Mouse (Mus musculus) olfactory bulb, adult 2 months (tissue): ENCODE measurements around the gene Lrch3. TPM values are rescaled to one million over a fixed set of nuclear protein-coding genes. Genes with fewer than 3 reads are reported as not detected.
"Not testable (repeated sequence)": the region's sequence is repeated elsewhere in the genome, so short reads cannot be mapped to it uniquely, and the experiment has no call there.

ENCODE experiments used
- H3K27ac ChIP-seq: fragments of 200-500 bp; 2 replicates; pipeline ENCODE4 v1.5.1; 2012; ENCODE audit warnings: low read depth, low read length; ENCODE audit not compliant: insufficient read depth
- H3K4me1 ChIP-seq: fragments of 200-500 bp; 2 replicates; pipeline ENCODE4 v1.6.1; 2012; ENCODE audit warnings: low read length; ENCODE audit not compliant: control insufficient read depth, insufficient read depth
- H3K4me3 ChIP-seq: fragments of 200-500 bp; 2 replicates; pipeline ENCODE4 v1.5.1; 2012; ENCODE audit warnings: mild to moderate bottlenecking, low read depth, low read length, moderate library complexity; ENCODE audit not compliant: insufficient read depth
- CTCF ChIP-seq: fragments of 200-500 bp; IDR thresholded peaks from 2 replicates; pipeline ENCODE4 v1.5.1; 2012; ENCODE audit warnings: low read depth, mild to moderate bottlenecking, low read length, moderate library complexity; ENCODE audit not compliant: insufficient read depth
- POLR2A ChIP-seq: fragments of 200-500 bp; IDR thresholded peaks from 2 replicates; pipeline ENCODE4 v1.6.1; 2012; ENCODE audit warnings: mild to moderate bottlenecking, low read depth, low read length, moderate library complexity; ENCODE audit not compliant: insufficient read depth
- WGBS: fragments of 180-500 bp; shearing (Covaris S2); methylation state at CpG from one replicate; pipeline ENCODE4 v1.1.7; 2018; 5-methylcytosine and 5-hydroxymethylcytosine counted together
- polyA plus RNA-seq: library from polyadenylated mRNA; stranded (reverse); fragments of >200 nt; gene quantifications from 2 replicates; pipeline ENCODE4 v1.2.4, GENCODE M21; 2012; ENCODE audit warnings: low replicate concordance; ENCODE audit not compliant: missing spikeins, insufficient read depth, insufficient read length

Gene Lrch3
- polyA plus RNA-seq = not detected in 2 replicates

DNA sequence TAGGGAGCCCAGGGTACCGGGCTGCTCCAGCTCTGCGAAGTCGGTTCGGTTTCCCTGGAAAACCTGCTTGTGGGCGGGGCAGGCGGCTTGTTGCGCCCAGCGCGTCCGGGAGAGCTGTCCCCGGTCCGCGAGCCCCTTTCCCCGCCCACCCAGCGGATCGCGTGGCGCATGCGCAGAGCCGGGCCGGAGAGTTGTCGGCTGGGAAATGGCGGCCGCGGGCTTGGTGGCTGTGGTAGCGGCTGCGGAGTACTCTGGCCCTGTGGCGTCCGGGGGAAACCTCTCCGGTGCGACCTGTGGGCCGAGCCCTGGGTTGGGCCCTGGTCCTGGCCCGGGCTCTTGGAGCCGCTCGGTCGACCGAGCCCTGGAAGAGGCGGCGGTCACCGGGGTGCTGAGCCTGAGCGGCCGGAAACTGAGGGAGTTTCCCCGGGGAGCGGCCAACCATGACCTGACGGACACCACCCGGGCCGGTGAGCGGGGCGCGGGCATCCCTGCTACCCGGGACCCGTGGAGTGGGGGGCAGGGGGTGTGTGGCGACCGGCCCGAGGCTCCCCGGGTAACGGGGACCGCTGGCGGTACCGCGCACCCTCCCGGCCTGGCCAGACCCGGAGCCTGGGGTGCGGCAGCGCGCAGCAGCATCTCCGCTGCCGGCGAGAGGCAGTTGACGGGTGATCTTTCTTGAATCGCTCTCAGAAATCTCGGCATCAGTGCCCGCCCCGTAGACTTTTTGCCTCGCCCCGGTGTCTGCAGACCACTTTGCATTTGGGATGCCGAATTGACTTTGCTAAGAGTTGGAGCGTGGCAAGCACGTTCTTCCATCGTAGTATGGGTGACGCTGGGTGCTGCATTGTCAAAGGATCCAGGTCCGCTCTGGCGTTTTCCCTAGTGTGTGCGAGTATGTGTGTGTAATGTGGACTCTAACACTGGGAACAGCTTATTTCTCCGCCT lies at the start of gene Lrch3:
Lrch3 (plus strand) TSS at position 164 of the 945 bp plus-strand sequence.
- WGBS = under 1% methylated on average over 84 of the region's 85 CpGs
- TF ChIP-seq CTCF = no peak
- TF ChIP-seq POLR2A = peak; percentile 93
- peak within 1 kb of the TSS; percentile 89 for H3K4me3 ChIP-seq
- H3K27ac ChIP-seq = peak within 1 kb of the TSS; percentile 48
- H3K4me1 ChIP-seq = peaks cover 2% of the 10 kb centered on the region; the same call in 1 of the 2 replicates

DNA sequence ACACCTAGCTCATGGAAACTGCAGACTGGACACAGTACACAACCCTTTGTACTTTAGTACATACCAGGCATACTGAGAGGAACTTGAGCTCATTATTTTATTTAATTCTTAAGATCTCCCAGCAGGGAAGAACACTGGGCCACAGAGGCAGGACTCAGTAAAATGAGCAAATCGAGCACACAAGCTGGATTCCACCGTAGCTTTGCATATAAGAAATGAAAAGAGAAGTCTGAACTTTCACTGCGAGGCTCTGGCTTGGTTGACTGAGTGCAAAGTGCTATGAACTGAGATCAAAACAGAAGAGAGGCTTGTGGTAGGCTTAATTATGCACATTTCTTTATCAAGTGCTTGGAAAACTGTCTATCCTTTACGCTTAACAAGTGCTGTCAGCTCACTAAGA lies 48.5 kb upstream of the Lrch3 start:
- H3K4me1 ChIP-seq = peaks cover 10% of the 10 kb centered on the region; the same call in 1 of the 2 replicates
- TF ChIP-seq CTCF (no peak), POLR2A (no peak)
- 45% methylated on average over 4 of the region's 4 CpGs for WGBS
- H3K4me3 ChIP-seq = no peak overlapping the region
- H3K27ac ChIP-seq = no peak overlapping the region

- peak overlapping the region; percentile 19; the same call in 1 of the 2 replicates for H3K4me3 ChIP-seq
- no peak for TF ChIP-seq CTCF
- no peak for TF ChIP-seq POLR2A
- 68% methylated on average over 5 of the region's 5 CpGs for WGBS
- peaks cover 10% of the 10 kb centered on the region; the same call in 1 of the 2 replicates for H3K4me1 ChIP-seq
- H3K27ac ChIP-seq = no peak overlapping the region
Measured at GRCm38 (mm10) chr16:32866713-32867112, 47.2 kb upstream of the Lrch3 start.

DNA sequence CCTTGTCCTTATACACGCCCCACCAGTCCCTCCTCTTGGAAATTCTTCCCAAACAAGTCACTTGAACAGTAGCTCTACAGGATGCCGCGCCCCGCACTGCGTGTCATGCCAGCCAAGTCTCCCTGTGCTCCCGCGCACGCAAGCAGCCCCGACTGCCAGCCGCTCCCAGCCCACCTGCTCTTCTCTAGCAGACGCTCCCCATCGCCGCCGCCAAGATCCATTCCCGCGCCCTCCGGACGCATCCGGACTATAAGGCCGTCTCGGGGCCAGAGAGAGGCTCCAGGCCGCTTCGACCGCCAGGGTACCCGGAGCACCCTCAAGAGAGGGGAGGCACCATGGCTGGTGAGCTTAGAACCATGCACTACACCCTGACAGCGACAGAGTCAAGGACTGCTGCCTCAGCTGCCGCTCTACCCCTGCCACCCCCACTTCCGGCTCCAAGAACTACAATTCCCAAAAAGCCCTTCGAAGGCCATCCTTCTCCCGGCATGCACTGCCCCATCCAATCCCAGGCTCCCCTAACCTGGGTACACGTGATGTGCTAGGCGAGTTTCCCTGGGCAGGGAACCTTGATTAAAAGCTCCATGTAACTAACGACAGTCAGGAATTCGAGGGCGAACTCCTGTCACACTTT lies 45.9 kb upstream of the Lrch3 start:
- peak; percentile 62 for TF ChIP-seq POLR2A
- no peak for TF ChIP-seq CTCF
- Histone ChIP-seq H3K4me3 (peak overlapping the region; percentile 70), H3K4me1 (peaks cover 9% of the 10 kb centered on the region; the same call in 1 of the 2 replicates), H3K27ac (peak overlapping the region; percentile 58)
- WGBS = under 1% methylated on average over 35 of the region's 35 CpGs

DNA sequence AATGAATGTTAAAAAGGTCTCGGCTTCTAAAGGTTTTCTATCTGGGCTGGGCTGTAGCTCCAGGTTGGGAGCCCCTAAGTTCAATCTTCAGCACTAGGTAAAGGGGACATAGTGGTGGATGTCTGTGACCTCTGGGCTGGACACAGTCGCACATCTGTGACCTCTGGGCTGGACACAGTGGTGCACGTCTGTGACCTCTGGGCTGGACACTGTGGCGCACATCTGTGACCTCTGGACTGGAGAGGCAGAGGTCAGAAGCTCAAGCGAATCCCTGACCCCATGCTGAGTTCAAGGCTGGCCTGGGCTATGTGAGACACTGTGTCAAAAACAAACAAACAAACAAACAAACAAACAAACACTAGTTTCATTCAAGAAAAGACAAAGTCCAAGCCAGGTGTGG lies 43.7 kb upstream of the Lrch3 start:
- whole genome bisulfite sequencing = 71% methylated on average over 5 of the region's 5 CpGs
- TF ChIP-seq POLR2A = no peak
- TF ChIP-seq CTCF = no peak
- Histone ChIP-seq H3K27ac (no peak overlapping the region), H3K4me3 (no peak overlapping the region), H3K4me1 (peaks cover 4% of the 10 kb centered on the region; the same call in 1 of the 2 replicates)

- H3K27ac ChIP-seq = no peak overlapping the region
- peaks cover 2% of the 10 kb centered on the region; the same call in 1 of the 2 replicates for H3K4me1 ChIP-seq
- TF ChIP-seq POLR2A (no peak), CTCF (no peak)
- 58% methylated on average over 3 of the region's 3 CpGs for WGBS
- H3K4me3 ChIP-seq = no peak overlapping the region
Measured at GRCm38 (mm10) chr16:32873366-32873765, 40.5 kb upstream of the Lrch3 start.

GRCm38 (mm10) chr16:32875281-32875680 lies 38.6 kb upstream of the Lrch3 start:
- H3K27ac ChIP-seq, H3K4me3 ChIP-seq, H3K4me1 ChIP-seq: not testable (repeated sequence)
- WGBS = 73% methylated on average over 1 of the region's 1 CpGs

DNA sequence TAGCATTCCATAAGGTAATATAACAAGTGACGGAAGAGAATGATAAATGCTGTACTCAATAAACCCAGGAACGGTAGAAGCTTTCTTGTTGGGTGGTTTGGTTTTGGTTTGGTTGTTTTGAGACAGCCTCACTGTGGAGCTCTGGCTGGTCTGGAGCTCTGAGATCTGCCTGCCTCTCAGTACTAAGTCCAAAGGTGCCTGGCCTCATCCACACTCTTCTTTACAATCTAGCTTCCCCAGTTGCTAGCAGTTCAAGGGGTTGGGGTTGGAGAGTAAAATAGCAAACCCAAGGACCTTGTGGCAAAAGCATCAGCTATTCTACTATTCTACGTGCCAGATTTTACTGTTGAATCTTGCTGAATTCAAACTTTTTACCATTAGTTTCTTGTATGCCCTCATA lies 38.1 kb upstream of the Lrch3 start:
- 95% methylated on average over 3 of the region's 3 CpGs for WGBS
- Histone ChIP-seq H3K4me1 (peaks cover 6% of the 10 kb centered on the region), H3K4me3 (no peak overlapping the region), H3K27ac (no peak overlapping the region)
- TF ChIP-seq CTCF = no peak
- no peak for TF ChIP-seq POLR2A

GRCm38 (mm10) chr16:32876831-32877230 lies 37.1 kb upstream of the Lrch3 start:
- 9% methylated on average over 9 of the region's 9 CpGs for WGBS

More at GRCm38 (mm10) chr16:32876831-32877230, 37.1 kb upstream of the Lrch3 start:
- Histone ChIP-seq H3K4me1 (peaks cover 9% of the 10 kb centered on the region), H3K27ac (no peak overlapping the region), H3K4me3 (no peak overlapping the region)
- no peak for TF ChIP-seq CTCF
- no peak for TF ChIP-seq POLR2A
